Mouse (Mus musculus) ES-Bruce4 (cell line): ENCODE data around the gene Fcgrt.

Experiments used
- CTCF ChIP-seq: IDR thresholded peaks from one replicate; pipeline ENCODE4 v1.8.1; 2011; ENCODE audit warnings: low read depth, low read length
- EP300 ChIP-seq: IDR thresholded peaks from 2 replicates; pipeline ENCODE4 v1.6.1; 2011; ENCODE audit warnings: low read depth, low read length; ENCODE audit not compliant: insufficient read depth
- POLR2A ChIP-seq: IDR thresholded peaks from one replicate; pipeline ENCODE4 v1.8.1; 2011; ENCODE audit warnings: low read length; ENCODE audit not compliant: insufficient read depth

DNA sequence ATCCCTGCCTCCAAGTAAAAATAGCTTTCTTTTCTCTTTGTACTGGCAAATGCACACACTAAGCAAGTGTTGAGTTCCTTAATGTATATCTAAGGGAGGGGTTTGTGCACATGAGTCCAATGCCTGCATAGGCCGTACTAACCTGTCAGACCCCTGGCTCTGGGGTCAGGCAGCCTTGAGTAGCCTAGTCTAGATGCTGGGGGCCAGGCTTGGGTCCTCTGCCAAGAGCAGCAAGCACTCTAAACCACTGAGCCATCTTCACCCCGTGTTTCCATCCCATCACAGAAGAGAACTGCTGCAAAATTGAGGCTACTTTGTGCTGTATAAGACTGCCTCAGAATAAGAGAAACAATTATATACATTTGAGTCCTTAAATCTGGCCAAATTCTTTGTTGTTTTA lies 25.8 kb downstream of the Fcgrt start:
- TF ChIP-seq EP300 (no peak), POLR2A (no peak), CTCF (no peak)
